Mouse (Mus musculus) Patski (cell line): ENCODE results near the gene Clmn. TPM values are rescaled to one million over a fixed set of nuclear protein-coding genes. Genes with fewer than 3 reads are reported as not detected.

Source experiments
- ATAC-seq: fragments of 100-300 bp; one replicate; pipeline ENCODE4 v1.8.0; 2021
- CTCF ChIA-PET: fragments of 350-600 bp; sonication (Branson Sonifier 250); formaldehyde crosslinking; loops from one replicate; lab custom pipeline; 2022; ENCODE audit warnings: inconsistent platforms; lab: Charles Lee
- POLR2A ChIA-PET: fragments of 350-600 bp; sonication (Branson Sonifier 250); formaldehyde crosslinking; loops from one replicate; lab custom pipeline; 2022; ENCODE audit warnings: antibody characterized with exemption, inconsistent platforms; lab: Charles Lee
- DNase-seq: peaks from one replicate; pipeline ENCODE4 v3.0.0-alpha.2; 2011; ENCODE audit warnings: low read depth, low spot score
- H3K27me3 ChIP-seq: fragments of 371-371 bp; one replicate; pipeline ENCODE4 v1.5.1; 2021
- CTCF ChIP-seq: fragments of 100-300 bp; IDR thresholded peaks from one replicate; pipeline ENCODE4 v1.5.1; 2021
- in situ Hi-C: fragments of 300-500 bp; cut with MboI; formaldehyde crosslinking; loops from 3 replicates; pipeline ENCODE4 v1.11.1; 2018; ENCODE audit warnings: low pct_unique_long_range_greater_than_20kb, mixed read lengths
- polyA plus RNA-seq: library from polyadenylated mRNA; unstranded; gene quantifications from one replicate; pipeline ENCODE4 v1.2.3, GENCODE M21; 2021

Clmn gene
- polyA plus RNA-seq, 1 experiment from 2014 or later, result 43.8 TPM

DNA sequence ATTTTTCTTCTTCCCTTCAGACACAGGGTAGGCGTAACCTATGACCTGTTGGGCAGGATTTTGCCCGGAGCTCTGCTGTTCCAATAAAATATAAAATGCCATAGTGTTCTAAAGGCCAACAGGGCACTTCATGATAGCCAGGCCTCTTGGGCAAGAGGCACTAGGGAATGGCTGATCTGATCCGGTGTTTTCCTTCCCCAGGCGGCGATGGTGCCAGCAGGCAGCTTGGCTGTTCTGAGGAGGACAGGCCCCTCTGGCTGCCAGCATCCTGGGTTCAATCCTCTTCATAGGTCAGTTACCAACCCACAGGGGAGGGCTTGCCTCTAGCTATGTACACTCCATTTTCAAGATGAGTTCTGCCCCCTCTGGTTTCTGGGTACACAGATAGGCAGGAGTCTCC lies 6.1 kb downstream of the Clmn start:
- ChIA-PET POLR2A (interaction anchor here (0.6 kb wide), 1 partner anchor 46 kb away, joined by 3 read pairs; no protein-coding TSS in a partner anchor), CTCF (interaction anchor here (1.0 kb wide), 1 partner anchor 12 kb away, joined by 3 read pairs; no protein-coding TSS in a partner anchor)
- in situ Hi-C loops, result no loop called here
- no peak for TF ChIP-seq CTCF
- no peaks in the 10 kb centered on the region for H3K27me3 ChIP-seq
- DNase-seq (no peak), ATAC-seq (no peak)

DNA sequence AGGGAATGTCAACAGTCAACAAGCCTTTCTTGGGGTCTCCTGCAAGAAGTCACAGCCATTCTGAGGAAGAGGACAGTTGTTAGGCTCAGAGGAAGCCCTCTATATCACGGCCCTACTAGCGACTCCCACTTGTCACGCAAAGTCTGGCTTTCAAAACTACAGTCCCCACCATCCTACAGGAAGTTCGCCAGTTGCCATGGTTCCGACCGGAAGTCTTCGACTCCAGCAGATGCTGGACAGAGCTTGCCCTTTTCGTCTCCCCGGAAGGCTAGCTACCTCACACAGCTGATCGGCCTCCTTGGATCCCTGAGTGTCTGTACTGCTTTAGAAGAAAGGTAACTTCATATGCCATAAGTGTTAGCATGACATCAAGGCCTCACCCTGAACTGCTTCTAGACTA lies 7.3 kb downstream of the Clmn start:
- in situ Hi-C loops, result no loop called here
- ChIA-PET POLR2A (interaction anchor here (0.6 kb wide), 1 partner anchor 27 kb away, joined by 3 read pairs; no protein-coding TSS in a partner anchor), CTCF (no interaction called here)
- no peaks in the 10 kb centered on the region for H3K27me3 ChIP-seq
- ATAC-seq (no peak), DNase-seq (no peak)
- no peak for TF ChIP-seq CTCF

DNA sequence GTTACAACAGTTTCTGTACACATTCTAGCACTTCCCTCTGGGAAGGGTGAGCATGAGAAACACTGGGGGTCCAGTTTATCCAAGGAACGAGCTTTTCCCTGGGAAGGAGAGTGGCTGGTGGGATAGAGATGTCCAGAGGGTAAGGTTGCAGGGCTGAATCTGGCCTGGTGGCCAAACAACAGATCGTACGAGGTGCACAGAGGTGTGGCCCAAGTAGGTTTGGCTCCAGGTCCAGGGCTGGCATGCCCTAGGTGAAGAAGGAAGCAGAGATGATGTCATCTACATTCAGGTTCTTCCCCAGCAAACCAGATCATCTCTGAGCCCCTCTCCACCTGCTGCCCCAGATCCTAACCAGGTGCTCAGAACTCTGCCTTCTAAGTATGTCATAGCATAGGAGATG lies 8.3 kb downstream of the Clmn start:
- ChIA-PET CTCF (no interaction called here), POLR2A (no interaction called here)
- ATAC-seq (no peak), DNase-seq (no peak)
- TF ChIP-seq CTCF, result no peak
- no peaks in the 10 kb centered on the region for H3K27me3 ChIP-seq
- in situ Hi-C loops, result no loop called here

DNA sequence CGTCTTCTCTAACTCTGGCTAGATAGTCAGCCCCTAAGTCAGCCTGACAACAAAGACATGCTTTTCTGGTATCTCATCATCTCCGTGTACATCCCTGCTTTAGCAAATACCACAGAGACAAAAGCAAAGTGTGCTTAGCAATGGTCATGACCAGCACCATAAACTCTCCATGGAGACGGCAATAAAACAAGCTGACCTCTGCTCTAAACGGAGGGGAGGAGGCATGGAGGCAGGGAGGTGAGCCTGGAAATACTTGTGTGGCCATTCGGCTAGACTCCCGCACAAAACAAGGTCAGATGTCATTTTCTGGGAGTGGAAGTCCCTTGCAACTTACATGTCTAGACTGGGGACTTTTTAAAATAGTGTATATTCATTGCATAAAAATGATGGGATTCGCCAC lies 9.3 kb downstream of the Clmn start:
- in situ Hi-C loops, result no loop called here
- DNase-seq, result no peak
- no peak for ATAC-seq
- no peak for TF ChIP-seq CTCF
- H3K27me3 ChIP-seq, result no peaks in the 10 kb centered on the region
- CTCF ChIA-PET, result no interaction called here
- POLR2A ChIA-PET, result no interaction called here

DNA sequence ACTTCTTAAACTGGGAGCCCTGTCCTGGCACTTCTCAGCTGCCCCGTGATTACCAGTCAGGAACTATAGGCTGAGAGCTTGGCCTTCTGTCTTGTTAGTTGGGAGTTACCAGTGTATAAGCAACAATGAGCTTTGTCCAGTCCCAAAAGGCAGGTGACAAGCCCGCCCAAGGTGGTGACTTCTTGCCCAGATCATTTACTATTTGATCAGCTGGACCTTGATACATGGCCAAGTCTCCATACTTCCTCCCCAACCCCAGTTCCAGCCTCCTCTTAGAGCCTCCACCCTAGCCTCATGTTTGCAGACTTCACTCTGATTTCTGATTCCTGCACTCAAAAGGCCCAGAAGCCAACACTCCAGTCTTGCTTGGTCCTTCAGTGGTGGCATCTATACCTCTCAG lies 10.1 kb downstream of the Clmn start:
- ATAC-seq, result no peak
- H3K27me3 ChIP-seq, result no peaks in the 10 kb centered on the region
- in situ Hi-C loops, result no loop called here
- POLR2A ChIA-PET, result interaction anchor here (0.9 kb wide), 1 partner anchor 15 kb away, joined by 3 read pairs; no protein-coding TSS in a partner anchor
- CTCF ChIA-PET, result no interaction called here
- no peak for TF ChIP-seq CTCF
- no peak for DNase-seq

DNA sequence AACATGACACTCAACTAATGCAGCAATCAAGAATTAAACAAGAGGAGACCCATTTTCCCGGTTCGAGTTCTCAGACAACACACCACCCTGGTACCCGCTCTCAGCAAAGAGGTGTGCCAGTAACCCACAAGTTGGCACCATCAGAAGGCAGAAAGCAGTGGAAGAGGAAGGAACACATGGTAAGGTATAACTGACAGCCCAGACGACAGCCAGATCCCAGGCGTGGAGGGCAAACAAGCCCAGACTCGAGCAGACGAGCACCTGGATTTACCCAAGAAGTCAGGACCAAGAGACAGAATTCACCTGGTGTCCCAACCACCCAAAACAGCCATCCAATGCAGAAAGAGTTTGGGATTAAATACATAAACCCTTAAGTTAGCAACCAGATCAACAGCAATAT lies 11.5 kb downstream of the Clmn start:
- TF ChIP-seq CTCF, result no peak
- CTCF ChIA-PET, result no interaction called here
- no peak for ATAC-seq
- in situ Hi-C loops, result no loop called here
- POLR2A ChIA-PET, result interaction anchor here (0.6 to 1.3 kb wide), 2 partner anchors 11 to 1081 kb away, joined by 3 read pairs; no protein-coding TSS in a partner anchor
- no peaks in the 10 kb centered on the region for H3K27me3 ChIP-seq
- DNase-seq, result no peak

- in situ Hi-C loops, result no loop called here
- POLR2A ChIA-PET, result interaction anchor here (1.1 kb wide), 1 partner anchor 27 kb away, joined by 3 read pairs; no protein-coding TSS in a partner anchor
- DNase-seq, result no peak
- no peaks in the 10 kb centered on the region for H3K27me3 ChIP-seq
- no peak for TF ChIP-seq CTCF
- ATAC-seq, result no peak
- CTCF ChIA-PET, result interaction anchor here (0.9 to 1.6 kb wide), 3 partner anchors 12 to 88 kb away, joined by 3 read pairs; no protein-coding TSS in a partner anchor
These were observed 13.0 kb downstream of the Clmn start for GRCm38 (mm10) chr12:104851711-104852508.

- ChIA-PET CTCF (no interaction called here), POLR2A (no interaction called here)
- DNase-seq (no peak), ATAC-seq (no peak)
- H3K27me3 ChIP-seq, result no peaks in the 10 kb centered on the region
- in situ Hi-C loops, result no loop called here
- no peak for TF ChIP-seq CTCF
These were observed 14.8 kb downstream of the Clmn start for GRCm38 (mm10) chr12:104850119-104850518.

- no peaks in the 10 kb centered on the region for H3K27me3 ChIP-seq
- ATAC-seq (no peak), DNase-seq (no peak)
- ChIA-PET POLR2A (no interaction called here), CTCF (interaction anchor here (0.8 kb wide), 1 partner anchor 11 kb away, joined by 3 read pairs; no protein-coding TSS in a partner anchor)
- TF ChIP-seq CTCF, result no peak
- in situ Hi-C loops, result no loop called here
These were observed 16.2 kb downstream of the Clmn start for GRCm38 (mm10) chr12:104848667-104849066.

DNA sequence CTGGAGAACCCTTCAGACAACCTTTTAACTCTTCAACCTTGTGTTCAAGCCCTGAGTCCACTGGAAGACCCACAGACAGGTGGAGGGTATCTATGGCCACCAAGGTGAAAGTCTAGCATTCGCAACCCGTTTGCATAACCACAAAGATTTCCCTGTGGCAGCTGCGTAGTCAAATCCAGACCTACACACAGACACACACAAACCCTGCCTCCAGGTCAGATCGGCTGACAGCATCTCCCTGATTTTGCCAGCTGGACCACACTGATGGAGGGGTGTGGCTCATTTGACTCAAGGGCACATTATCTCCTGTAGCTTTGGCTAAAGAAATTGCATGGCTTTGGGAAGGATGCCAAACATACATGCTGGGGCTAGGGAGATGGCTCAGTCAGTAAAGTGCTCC lies 17.6 kb downstream of the Clmn start:
- ATAC-seq, result no peak
- CTCF ChIA-PET, result interaction anchor here (0.6 to 1.5 kb wide), 2 partner anchors 11 to 87 kb away, joined by 3 read pairs; no protein-coding TSS in a partner anchor
- in situ Hi-C loops, result no loop called here
- H3K27me3 ChIP-seq, result no peaks in the 10 kb centered on the region
- no peak for TF ChIP-seq CTCF
- no peak for DNase-seq
- POLR2A ChIA-PET, result no interaction called here

GRCm38 (mm10) chr12:104845707-104846106 lies 19.2 kb downstream of the Clmn start:
- ChIA-PET CTCF (no interaction called here), POLR2A (interaction anchor here (1.1 kb wide), 1 partner anchor 99 kb away, joined by 3 read pairs; no protein-coding TSS in a partner anchor)
- H3K27me3 ChIP-seq, result no peaks in the 10 kb centered on the region
- DNase-seq, result no peak
- ATAC-seq, result no peak
- no peak for TF ChIP-seq CTCF
- in situ Hi-C loops, result no loop called here
